Mouse (Mus musculus) hindbrain, postnatal 0 days (tissue): ENCODE measurements around the gene Wnk2. TPM values are rescaled to one million over a fixed set of nuclear protein-coding genes. Genes with fewer than 3 reads are reported as not detected.

Experiments used
- ATAC-seq: fragments of 200-750 bp; cut with Nextera tagmentation; 2 replicates; pipeline ENCODE4 v1.8.0; 2017; ENCODE audit warnings: mild to moderate bottlenecking, moderate TSS enrichment, moderate library complexity
- DNase-seq: peaks from one replicate; pipeline ENCODE4 v3.0.0-alpha.2; 2015; ENCODE audit warnings: low spot score
- H3K27ac ChIP-seq: fragments of 300-500 bp; sonication (generic); 2 replicates; pipeline ENCODE4 v1.5.1; 2014; ENCODE audit warnings: mild to moderate bottlenecking
- H3K27me3 ChIP-seq: fragments of 300-500 bp; sonication (generic); 2 replicates; pipeline ENCODE4 v1.6.1; 2014; ENCODE audit warnings: low read length, mixed read lengths; ENCODE audit not compliant: insufficient read depth
- H3K36me3 ChIP-seq: fragments of 300-500 bp; sonication (generic); 2 replicates; pipeline ENCODE4 v1.6.1; 2014; ENCODE audit warnings: low read length, mixed read lengths; ENCODE audit not compliant: insufficient read depth
- H3K4me1 ChIP-seq: fragments of 300-500 bp; sonication (generic); 2 replicates; pipeline ENCODE4 v1.6.1; 2014; ENCODE audit warnings: antibody characterized with exemption, low read length, mixed read lengths; ENCODE audit not compliant: insufficient read depth
- H3K4me2 ChIP-seq: fragments of 300-500 bp; sonication (generic); 2 replicates; pipeline ENCODE4 v1.6.1; 2014; ENCODE audit warnings: low read depth, mild to moderate bottlenecking, low read length, moderate library complexity, mixed read lengths
- H3K4me3 ChIP-seq: fragments of 300-500 bp; sonication (generic); 2 replicates; pipeline ENCODE4 v1.5.1; 2014; ENCODE audit warnings: low read length
- H3K9ac ChIP-seq: fragments of 300-500 bp; sonication (generic); replicated peaks from 2 replicates; pipeline ENCODE4 v1.6.1; 2014; ENCODE audit warnings: mild to moderate bottlenecking, low read length, moderate library complexity, mixed read lengths
- H3K9me3 ChIP-seq: fragments of 300-500 bp; sonication (generic); 2 replicates; pipeline ENCODE4 v1.6.1; 2016; ENCODE audit warnings: low read length, mixed read lengths
- CTCF ChIP-seq: IDR thresholded peaks from 2 replicates; pipeline ENCODE4 v1.5.1; 2016; ENCODE audit warnings: antibody characterized with exemption, control low read depth, low read depth
- WGBS: fragments of 180-500 bp; shearing (Covaris S2); extraction: QIAGEN DNeasy Blood & Tissue Kit; methylation state at CpG from one replicate; pipeline ENCODE4 v1.1.7; 2014; 5-methylcytosine and 5-hydroxymethylcytosine counted together
- polyA plus RNA-seq: library from polyadenylated mRNA; unstranded; fragments of >200 nt; fragmentation: Nextera tagmentation; extraction: Ambion mirVana; gene quantifications from 2 replicates; pipeline ENCODE4 v1.2.1, GENCODE M21; 2015
- total RNA-seq: library from RNA; depleted of rRNA; stranded (reverse); fragments of >200 nt; gene quantifications from 2 replicates; pipeline ENCODE4 v1.2.3, GENCODE M21; 2014

The Wnk2 gene
- total and polyA plus RNA-seq, 2 experiments from 2014 or later, result 15.1 to 63.8 TPM

GRCm38 (mm10) chr13:49016311-49016761, 131.5 kb downstream of the Wnk2 start:
- peak overlapping the region; percentile 35; the same call in 1 of the 2 replicates for H3K9ac ChIP-seq
- H3K4me2 ChIP-seq, result peak overlapping the region; percentile 53
- no peaks in the 10 kb centered on the region for H3K9me3 ChIP-seq
- whole genome bisulfite sequencing, result under 1% methylated on average over 16 of the region's 16 CpGs
- no peaks in the 10 kb centered on the region for H3K27me3 ChIP-seq
- peak; percentile 15; the same call in 1 of the 2 replicates for TF ChIP-seq CTCF
- DNase-seq (peak; percentile 95), ATAC-seq (peak; percentile 93)
- H3K4me1 ChIP-seq, result peaks cover 16% of the 10 kb centered on the region
- H3K4me3 ChIP-seq, result peak overlapping the region; percentile 19
- no peaks in the 10 kb centered on the region for H3K36me3 ChIP-seq
- peak overlapping the region; percentile 93 for H3K27ac ChIP-seq

GRCm38 (mm10) chr13:49015366-49016306, 132.2 kb downstream of the Wnk2 start:
- 3% methylated on average over 30 of the region's 30 CpGs for WGBS
- H3K4me1 ChIP-seq, result peaks cover 16% of the 10 kb centered on the region
- no peaks in the 10 kb centered on the region for H3K9me3 ChIP-seq
- peak overlapping the region; percentile 35; the same call in 1 of the 2 replicates for H3K9ac ChIP-seq
- H3K4me2 ChIP-seq, result peak overlapping the region; percentile 53
- peak overlapping the region; percentile 19 for H3K4me3 ChIP-seq
- no peaks in the 10 kb centered on the region for H3K36me3 ChIP-seq
- TF ChIP-seq CTCF, result peak; percentile 56
- H3K27ac ChIP-seq, result peak overlapping the region; percentile 93
- H3K27me3 ChIP-seq, result no peaks in the 10 kb centered on the region
- DNase-seq, result peak; percentile 78
- peak; percentile 61 for ATAC-seq

GRCm38 (mm10) chr13:49013206-49013794, 134.5 kb downstream of the Wnk2 start:
- Histone ChIP-seq H3K27ac (no peak overlapping the region), H3K4me3 (no peak overlapping the region), H3K4me1 (peaks cover 16% of the 10 kb centered on the region), H3K36me3 (no peaks in the 10 kb centered on the region), H3K4me2 (no peak overlapping the region), H3K27me3 (no peaks in the 10 kb centered on the region), H3K9me3 (no peaks in the 10 kb centered on the region), H3K9ac (no peak overlapping the region)
- no peak for TF ChIP-seq CTCF
- WGBS, result 29% methylated on average over 5 of the region's 5 CpGs
- DNase-seq, result no peak
- ATAC-seq, result no peak

- Histone ChIP-seq H3K36me3 (no peaks in the 10 kb centered on the region), H3K27me3 (no peaks in the 10 kb centered on the region), H3K4me3 (no peak overlapping the region), H3K27ac (peak overlapping the region; percentile 41; the same call in 1 of the 2 replicates), H3K9ac (no peak overlapping the region), H3K4me2 (no peak overlapping the region), H3K4me1 (no peaks in the 10 kb centered on the region; the same call in 1 of the 2 replicates), H3K9me3 (no peaks in the 10 kb centered on the region)
- TF ChIP-seq CTCF, result no peak
- peak; percentile 81 for DNase-seq
- peak; percentile 83 for ATAC-seq
- WGBS, result 33% methylated on average over 3 of the region's 3 CpGs
Observed at GRCm38 (mm10) chr13:49001691-49002090, 146.1 kb downstream of the Wnk2 start.

- Histone ChIP-seq H3K27ac (no peak overlapping the region), H3K4me3 (no peak overlapping the region), H3K27me3 (no peaks in the 10 kb centered on the region), H3K36me3 (no peaks in the 10 kb centered on the region), H3K9me3 (no peaks in the 10 kb centered on the region), H3K4me1 (no peaks in the 10 kb centered on the region; the same call in 1 of the 2 replicates), H3K9ac (no peak overlapping the region), H3K4me2 (no peak overlapping the region)
- 13% methylated on average over 6 of the region's 6 CpGs for WGBS
- ATAC-seq (no peak), DNase-seq (peak; percentile 76)
- TF ChIP-seq CTCF, result peak; percentile 69
Observed at GRCm38 (mm10) chr13:48998591-48998990, 149.2 kb downstream of the Wnk2 start.

- WGBS, result 76% methylated on average over 4 of the region's 4 CpGs
- Histone ChIP-seq H3K36me3 (no peaks in the 10 kb centered on the region), H3K27ac (no peak overlapping the region), H3K27me3 (no peaks in the 10 kb centered on the region), H3K4me1 (no peaks in the 10 kb centered on the region; the same call in 1 of the 2 replicates), H3K9ac (no peak overlapping the region), H3K9me3 (no peaks in the 10 kb centered on the region), H3K4me3 (no peak overlapping the region), H3K4me2 (no peak overlapping the region)
- no peak for TF ChIP-seq CTCF
- DNase-seq (no peak), ATAC-seq (no peak)
Observed at GRCm38 (mm10) chr13:48996731-48997130, 151.1 kb downstream of the Wnk2 start.
